Mouse (Mus musculus): Measurements from ENCODE around the gene Tlr9.

Tlr9 gene

GRCm38 (mm10) chr9:106222261-106222851 is at the start of gene Tlr9:
Tlr9 (plus strand) TSS chr9:106222598.
- DNase-seq (ENCODE audit: low spot score), result no peak

- DNase-seq (ENCODE audit: low spot score), result no peak
These were observed 49.0 kb upstream of the Tlr9 start for GRCm38 (mm10) chr9:106173363-106173762.

GRCm38 (mm10) chr9:106175552-106176200 is 46.7 kb upstream of the Tlr9 start:
- DNase-seq (ENCODE audit: low spot score), result no peak

GRCm38 (mm10) chr9:106176769-106177168 is 45.6 kb upstream of the Tlr9 start:
- no peak for DNase-seq (ENCODE audit: low spot score)

GRCm38 (mm10) chr9:106177799-106178198 is 44.6 kb upstream of the Tlr9 start:
- no peak for DNase-seq (ENCODE audit: low spot score)

GRCm38 (mm10) chr9:106179454-106179853 is 42.9 kb upstream of the Tlr9 start:
- DNase-seq (ENCODE audit: low spot score), result no peak

GRCm38 (mm10) chr9:106179964-106180363 is 42.4 kb upstream of the Tlr9 start:
- no peak for DNase-seq (ENCODE audit: low spot score)

GRCm38 (mm10) chr9:106182146-106182545 is 40.3 kb upstream of the Tlr9 start:
- DNase-seq (ENCODE audit: low spot score), result no peak

GRCm38 (mm10) chr9:106183996-106184395 is 38.4 kb upstream of the Tlr9 start:
- DNase-seq (ENCODE audit: low spot score), result no peak

- DNase-seq (ENCODE audit: low spot score), result no peak
These were observed 31.0 kb upstream of the Tlr9 start for GRCm38 (mm10) chr9:106191355-106191754.

- DNase-seq (ENCODE audit: low spot score), result no peak
These were observed 30.4 kb upstream of the Tlr9 start for GRCm38 (mm10) chr9:106192024-106192423.

GRCm38 (mm10) chr9:106192998-106193397 is 29.4 kb upstream of the Tlr9 start:
- no peak for DNase-seq (ENCODE audit: low spot score)

- no peak for DNase-seq (ENCODE audit: low spot score)
These were observed 28.2 kb upstream of the Tlr9 start for GRCm38 (mm10) chr9:106193930-106194807.

- no peak for DNase-seq (ENCODE audit: low spot score)
These were observed 26.7 kb upstream of the Tlr9 start for GRCm38 (mm10) chr9:106195693-106196092.

- DNase-seq (ENCODE audit: low spot score), result no peak
These were observed 25.2 kb upstream of the Tlr9 start for GRCm38 (mm10) chr9:106197081-106197713.

GRCm38 (mm10) chr9:106197732-106198131 is 24.7 kb upstream of the Tlr9 start:
- no peak for DNase-seq (ENCODE audit: low spot score)

- peak; percentile 76 for DNase-seq (ENCODE audit: low spot score)
These were observed 23.4 kb upstream of the Tlr9 start for GRCm38 (mm10) chr9:106198962-106199458.

GRCm38 (mm10) chr9:106199535-106200272 is 22.7 kb upstream of the Tlr9 start, which contains the start of gene Ppm1m:
Ppm1m (minus strand) TSS chr9:106199746.
- DNase-seq (ENCODE audit: low spot score), result no peak

- DNase-seq (ENCODE audit: low spot score), result no peak
These were observed 20.5 kb upstream of the Tlr9 start for GRCm38 (mm10) chr9:106201895-106202294.

- peak; percentile 91 for DNase-seq (ENCODE audit: low spot score)
These were observed 19.4 kb upstream of the Tlr9 start, which contains the start of gene Twf2 for GRCm38 (mm10) chr9:106202819-106203636. Twf2 (plus strand) TSS chr9:106203108.
